Mouse (Mus musculus) CD8-positive naive resting alpha-beta T cell, adult 57 days (primary cell): ENCODE results near the gene Coq7. TPM values are rescaled to one million over a fixed set of nuclear protein-coding genes. Genes with fewer than 3 reads are reported as not detected.

Experiments used
- total RNA-seq: library from RNA; stranded (reverse); gene quantifications from one replicate; pipeline ENCODE4 v1.2.4, GENCODE M21; 2023

Gene Coq7
- total RNA-seq, result 8.5 TPM

GRCm38 (mm10) chr7:118533178-118533578 lies at the start of gene Coq7:
Coq7 (minus strand) TSS chr7:118533356.

GRCm38 (mm10) chr7:118491431-118492147 lies 41.6 kb downstream of the Coq7 start, which contains the start of gene Itpripl2:
Itpripl2 (minus strand) TSS chr7:118491975.

Other genes with a start within 250 kb of the Coq7 start
- not detected for gene Syt17, start 85.1 kb downstream of the Coq7 start, total RNA-seq
- 0.46 TPM for gene Itpripl2, start 41.4 kb downstream of the Coq7 start, total RNA-seq
- gene Tmc7, start 51.4 kb upstream of the Coq7 start, total RNA-seq, result not detected
- not detected for gene Tmc5, start 63.9 kb upstream of the Coq7 start, total RNA-seq
- gene Gde1, start 172.4 kb upstream of the Coq7 start, total RNA-seq, result 25.6 TPM
- gene Ccp110, start 179.2 kb upstream of the Coq7 start, total RNA-seq, result 6.8 TPM
- 81.7 TPM for gene Vps35l, start 206.9 kb upstream of the Coq7 start, total RNA-seq